Mouse (Mus musculus): ENCODE results near the gene Snrnp200. TPM values are rescaled to one million over a fixed set of nuclear protein-coding genes. Genes with fewer than 3 reads are reported as not detected.
"Not testable (repeated sequence)": the region's sequence is repeated elsewhere in the genome, so short reads cannot be mapped to it uniquely, and the experiment has no call there.

Gene Snrnp200
- total RNA-seq, 1 experiment from 2014 or later = 226 TPM

GRCm38 (mm10) chr2:127251880-127252527, 43.8 kb downstream of the Snrnp200 start:
- no peak for ATAC-seq (replicated peaks; ENCODE audit: low read depth, poor library complexity, severe bottlenecking)

GRCm38 (mm10) chr2:127252787-127253186, 44.6 kb downstream of the Snrnp200 start:
- no peak for ATAC-seq (replicated peaks; ENCODE audit: low read depth, poor library complexity, severe bottlenecking)

GRCm38 (mm10) chr2:127254604-127255134, 46.5 kb downstream of the Snrnp200 start:
- ATAC-seq (replicated peaks; ENCODE audit: low read depth, poor library complexity, severe bottlenecking) = no peak

GRCm38 (mm10) chr2:127255294-127255693, 47.1 kb downstream of the Snrnp200 start:
- ATAC-seq (replicated peaks; ENCODE audit: low read depth, poor library complexity, severe bottlenecking) = no peak

GRCm38 (mm10) chr2:127259340-127259739, 51.2 kb downstream of the Snrnp200 start:
- ATAC-seq (replicated peaks; ENCODE audit: low read depth, poor library complexity, severe bottlenecking) = no peak

GRCm38 (mm10) chr2:127262480-127262879, 54.3 kb downstream of the Snrnp200 start:
- no peak for ATAC-seq (replicated peaks; ENCODE audit: low read depth, poor library complexity, severe bottlenecking)

GRCm38 (mm10) chr2:127267854-127268253, 59.7 kb downstream of the Snrnp200 start:
- no peak for ATAC-seq (replicated peaks; ENCODE audit: low read depth, poor library complexity, severe bottlenecking)

GRCm38 (mm10) chr2:127269491-127270299, 61.5 kb downstream of the Snrnp200 start, which contains the start of gene Stard7:
Gene Stard7 (plus strand): TSS chr2:127270218.
- peak; percentile 96 for ATAC-seq (replicated peaks; ENCODE audit: low read depth, poor library complexity, severe bottlenecking)

- ATAC-seq (replicated peaks; ENCODE audit: low read depth, poor library complexity, severe bottlenecking) = peak; percentile 68
These were observed 62.3 kb downstream of the Snrnp200 start for GRCm38 (mm10) chr2:127270300-127271041.

- ATAC-seq (replicated peaks; ENCODE audit: low read depth, poor library complexity, severe bottlenecking) = no peak
These were observed 62.9 kb downstream of the Snrnp200 start for GRCm38 (mm10) chr2:127271042-127271515.

- not testable (repeated sequence) for ATAC-seq (replicated peaks; ENCODE audit: low read depth, poor library complexity, severe bottlenecking)
These were observed 63.9 kb downstream of the Snrnp200 start for GRCm38 (mm10) chr2:127272049-127272448.

- ATAC-seq (replicated peaks; ENCODE audit: low read depth, poor library complexity, severe bottlenecking) = no peak
These were observed 64.6 kb downstream of the Snrnp200 start for GRCm38 (mm10) chr2:127272806-127273205.

GRCm38 (mm10) chr2:127274590-127274989, 66.4 kb downstream of the Snrnp200 start:
- no peak for ATAC-seq (replicated peaks; ENCODE audit: low read depth, poor library complexity, severe bottlenecking)

GRCm38 (mm10) chr2:127275551-127276320, 67.5 kb downstream of the Snrnp200 start:
- ATAC-seq (replicated peaks; ENCODE audit: low read depth, poor library complexity, severe bottlenecking) = no peak

- ATAC-seq (replicated peaks; ENCODE audit: low read depth, poor library complexity, severe bottlenecking) = no peak
These were observed 70.0 kb downstream of the Snrnp200 start for GRCm38 (mm10) chr2:127278162-127278561.

Other genes starting within 250 kb of the Snrnp200 start
- 13.7 and 19.9 TPM in 2 replicates for gene Ap4e1, start 199.7 kb upstream of the Snrnp200 start, total RNA-seq (2017)
- 35.7 and 42.0 TPM in 2 replicates for gene Blvra, start 137.7 kb upstream of the Snrnp200 start, total RNA-seq (2017)
- gene Ncaph, start 74.4 kb upstream of the Snrnp200 start, total RNA-seq (2017) = 58.5 and 73.9 TPM in 2 replicates
- 24.5 and 25.4 TPM in 2 replicates for gene Itpripl1, start 64.9 kb upstream of the Snrnp200 start, total RNA-seq (2017)
- 4.4 and 6.5 TPM in 2 replicates for gene 1810024B03Rik, start 106 bp upstream of the Snrnp200 start, total RNA-seq (2017)
- 21.1 and 36.1 TPM in 2 replicates for gene Ciao1, start 39.4 kb downstream of the Snrnp200 start, total RNA-seq (2017)
- gene Tmem127, start 39.5 kb downstream of the Snrnp200 start, total RNA-seq (2017) = 22.2 and 25.9 TPM in 2 replicates
- gene Stard7, start 61.8 kb downstream of the Snrnp200 start, total RNA-seq (2017) = 166 and 172 TPM in 2 replicates
- gene Dusp2, start 127.8 kb downstream of the Snrnp200 start, total RNA-seq (2017) = 144 and 157 TPM in 2 replicates
- gene Astl, start 130.3 kb downstream of the Snrnp200 start, total RNA-seq (2017) = not detected in 2 replicates
- 0.14 TPM in 1 of 2 replicates, not detected in the other for gene Adra2b, start 154.8 kb downstream of the Snrnp200 start, total RNA-seq (2017)
- not detected in 2 replicates for gene Gpat2, start 216.8 kb downstream of the Snrnp200 start, total RNA-seq (2017)
- 5.6 and 12.8 TPM in 2 replicates for gene Fahd2a, start 236.2 kb downstream of the Snrnp200 start, total RNA-seq (2017)

Data from common myeloid progenitor, adult 5-6 weeks (primary cell).